Mouse (Mus musculus) spleen, postnatal 14 days (tissue): ENCODE measurements around the gene Angel2.
"Not testable (repeated sequence)": the region's sequence is repeated elsewhere in the genome, so short reads cannot be mapped to it uniquely, and the experiment has no call there.

ENCODE experiments used
- DNase-seq, 2 experiments: peaks; one replicate each; pipeline ENCODE4 v3.0.0; 2021 to 2022; ENCODE audit warnings: low spot score in 2 of 2

Gene Angel2

GRCm38 (mm10) chr1:190924812-190925211, at the start of gene Angel2:
TSS of gene Angel2 (plus strand) at chr1:190925112.
- not testable (repeated sequence) for DNase-seq

- DNase-seq = no peak
Observed at GRCm38 (mm10) chr1:190875751-190876150, 49.2 kb upstream of the Angel2 start.

- no peak for DNase-seq
Observed at GRCm38 (mm10) chr1:190880638-190881037, 44.3 kb upstream of the Angel2 start.

GRCm38 (mm10) chr1:190881422-190881821, 43.5 kb upstream of the Angel2 start:
- peak in 1 of 2 experiments; percentile 34 for DNase-seq

- no peak for DNase-seq
Observed at GRCm38 (mm10) chr1:190886014-190886413, 38.9 kb upstream of the Angel2 start.

- DNase-seq = no peak
Observed at GRCm38 (mm10) chr1:190888031-190888430, 36.9 kb upstream of the Angel2 start.

GRCm38 (mm10) chr1:190888646-190889045, 36.3 kb upstream of the Angel2 start:
- no peak for DNase-seq

GRCm38 (mm10) chr1:190893559-190894167, 31.2 kb upstream of the Angel2 start:
- no peak for DNase-seq

GRCm38 (mm10) chr1:190898186-190898585, 26.7 kb upstream of the Angel2 start:
- DNase-seq = no peak

GRCm38 (mm10) chr1:190898899-190899575, 25.9 kb upstream of the Angel2 start:
- DNase-seq = no peak

GRCm38 (mm10) chr1:190901082-190901481, 23.8 kb upstream of the Angel2 start:
- DNase-seq = no peak

- DNase-seq = no peak
Observed at GRCm38 (mm10) chr1:190904136-190904535, 20.8 kb upstream of the Angel2 start.

GRCm38 (mm10) chr1:190904714-190905113, 20.2 kb upstream of the Angel2 start:
- no peak for DNase-seq

- DNase-seq = no peak
Observed at GRCm38 (mm10) chr1:190910836-190911235, 14.1 kb upstream of the Angel2 start.

- peak; percentile 25 to 43 for DNase-seq
Observed at GRCm38 (mm10) chr1:190911415-190912123, 13.3 kb upstream of the Angel2 start, which contains the start of gene Rps6kc1. TSS of gene Rps6kc1 (minus strand) at chr1:190911770.

- DNase-seq = no peak
Observed at GRCm38 (mm10) chr1:190912623-190913022, 12.3 kb upstream of the Angel2 start.

- no peak for DNase-seq
Observed at GRCm38 (mm10) chr1:190918938-190919337, 6.0 kb upstream of the Angel2 start.

- DNase-seq = no peak
Observed at GRCm38 (mm10) chr1:190919725-190920469, 5.0 kb upstream of the Angel2 start.

- DNase-seq = no peak
Observed at GRCm38 (mm10) chr1:190927311-190927710, 2.4 kb downstream of the Angel2 start.

GRCm38 (mm10) chr1:190927751-190928369, 2.9 kb downstream of the Angel2 start:
- DNase-seq = no peak

GRCm38 (mm10) chr1:190928370-190929009, 3.6 kb downstream of the Angel2 start:
- DNase-seq = peak; percentile 96 to 97
